Mouse (Mus musculus): ENCODE results near the gene 2010111I01Rik.

GRCm38 (mm10) chr13:63347639-63348038 is 382.9 kb downstream of the 2010111I01Rik start:
- TF ChIP-seq CTCF (IDR thresholded peaks at IDR 0.05; ENCODE audit: low read depth), result no peak
- no peak for TF ChIP-seq EP300 (IDR thresholded peaks at IDR 0.05; ENCODE audit: low read depth)

Measured in heart, postnatal 0 days (tissue).